Mouse (Mus musculus): ENCODE results near the gene Desi1.

Desi1 gene

DNA sequence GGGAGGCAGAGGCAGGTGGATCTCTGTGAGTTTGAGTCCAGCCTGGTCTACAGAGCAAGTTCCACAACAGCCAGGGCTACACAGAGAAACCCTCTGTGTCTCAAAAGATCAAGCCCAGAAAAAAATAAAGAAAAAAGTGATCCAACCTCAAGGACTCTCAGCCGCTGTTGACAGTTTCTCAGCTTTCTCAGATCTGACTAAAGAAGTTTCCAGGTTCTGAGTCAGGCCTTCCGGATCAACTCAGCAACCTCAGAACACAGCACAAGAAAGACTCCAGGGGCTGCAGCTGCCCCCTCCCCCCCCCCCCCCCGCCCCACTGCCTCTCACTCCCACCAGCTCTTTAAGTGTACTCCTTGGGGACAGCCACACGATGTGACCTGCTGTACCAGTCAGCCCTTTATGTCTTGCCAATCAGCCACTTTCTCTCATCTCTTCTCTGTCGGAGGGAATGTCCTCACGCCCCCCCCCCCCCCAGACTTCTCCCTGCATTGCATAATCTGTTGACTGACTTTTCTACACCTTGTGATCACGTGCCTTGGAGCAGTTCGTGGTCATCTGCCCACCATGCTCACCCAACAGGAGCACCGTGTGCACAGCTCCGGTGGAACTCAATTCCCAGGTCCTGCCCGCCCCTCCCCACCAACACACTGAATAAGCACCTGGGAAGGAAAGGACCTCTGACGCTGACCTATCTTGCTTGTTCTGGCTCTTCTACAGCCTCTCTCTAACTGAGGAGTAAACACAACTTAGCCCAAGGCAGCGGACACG lies 67.4 kb downstream of the Desi1 start:
- no peak for DNase-seq (ENCODE audit: low spot score)

GRCm38 (mm10) chr15:81964980-81965545 lies 68.6 kb downstream of the Desi1 start:
- DNase-seq (ENCODE audit: low spot score) = no peak

GRCm38 (mm10) chr15:81964262-81964661 lies 69.4 kb downstream of the Desi1 start:
- no peak for DNase-seq (ENCODE audit: low spot score)

GRCm38 (mm10) chr15:81961078-81961451 lies 72.6 kb downstream of the Desi1 start:
- no peak for DNase-seq (ENCODE audit: low spot score)

DNA sequence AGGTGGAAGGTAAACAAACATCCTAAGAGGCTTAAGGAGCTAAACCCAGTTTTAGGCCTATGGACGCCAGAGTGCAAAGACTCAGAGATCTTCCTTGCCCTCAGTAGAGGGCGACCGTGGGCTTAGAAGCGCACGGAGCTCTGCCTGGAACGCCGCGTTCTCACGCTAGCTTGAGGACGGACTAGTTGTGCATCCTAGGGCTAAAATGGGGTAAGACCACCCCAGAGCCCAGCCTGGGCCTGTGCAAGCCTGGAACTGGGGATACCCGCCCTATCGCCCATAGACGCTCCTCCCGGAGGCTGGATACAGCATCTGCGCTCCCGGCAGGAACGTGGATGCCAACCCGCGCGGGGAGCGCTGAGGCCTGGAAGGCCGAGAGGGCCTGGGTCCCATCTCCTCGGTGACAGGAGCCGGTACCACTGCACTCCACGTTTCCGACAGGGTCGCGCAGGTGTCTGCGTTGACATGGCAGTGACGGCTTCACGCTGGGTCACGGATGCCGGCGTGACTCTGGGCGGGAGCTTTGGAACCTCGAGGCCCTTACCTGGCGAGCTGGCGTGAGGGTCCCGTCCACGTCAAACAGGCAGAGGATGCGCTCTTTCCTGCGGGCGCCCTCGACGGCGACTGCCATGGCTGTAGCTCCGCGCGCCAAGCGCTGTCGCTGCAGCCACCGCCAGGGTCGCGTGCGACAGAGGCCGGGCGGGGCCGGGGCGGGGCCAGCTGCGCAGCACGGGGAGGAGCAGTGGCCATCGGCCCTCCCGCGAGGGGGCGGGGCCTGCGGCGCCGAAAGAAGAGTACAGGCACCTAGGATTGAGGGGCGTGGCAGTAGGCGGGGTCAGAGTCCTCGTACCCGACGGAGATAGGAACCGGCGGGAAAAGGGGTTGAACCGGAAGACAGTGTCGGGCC lies 73.2 kb downstream of the Desi1 start, which contains the start of gene Pmm1:
Gene Pmm1, minus strand, starts transcription at position 760 of the 907 bp plus-strand sequence.
- peak; percentile 99 for DNase-seq (ENCODE audit: low spot score)

- no peak for DNase-seq (ENCODE audit: low spot score)
Measured at GRCm38 (mm10) chr15:81958906-81959305, 74.8 kb downstream of the Desi1 start.

- DNase-seq (ENCODE audit: low spot score) = no peak
Measured at GRCm38 (mm10) chr15:81957598-81957997, 76.1 kb downstream of the Desi1 start.

DNA sequence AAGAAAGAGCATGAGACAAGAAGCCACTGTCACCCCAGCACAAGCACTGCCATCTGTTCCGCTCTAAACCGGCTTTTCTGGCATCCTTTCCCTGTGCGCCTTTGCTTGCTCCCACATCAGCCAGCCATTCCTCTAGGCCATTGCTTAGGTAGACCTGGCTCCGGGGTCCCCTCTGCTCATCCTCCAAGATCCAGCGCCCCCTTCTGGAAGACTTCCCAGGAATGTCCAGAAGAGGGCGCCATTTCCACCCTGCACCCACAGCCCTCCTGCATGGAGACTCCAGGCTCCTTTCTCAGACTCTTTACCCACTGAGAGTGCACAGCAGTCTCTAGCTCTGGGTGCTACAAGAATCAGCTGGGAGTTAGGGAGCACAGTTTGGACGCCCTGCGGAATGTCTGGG lies 77.2 kb downstream of the Desi1 start:
- DNase-seq (ENCODE audit: low spot score) = peak; percentile 59

GRCm38 (mm10) chr15:81955414-81955813 lies 78.2 kb downstream of the Desi1 start:
- DNase-seq (ENCODE audit: low spot score) = no peak

DNA sequence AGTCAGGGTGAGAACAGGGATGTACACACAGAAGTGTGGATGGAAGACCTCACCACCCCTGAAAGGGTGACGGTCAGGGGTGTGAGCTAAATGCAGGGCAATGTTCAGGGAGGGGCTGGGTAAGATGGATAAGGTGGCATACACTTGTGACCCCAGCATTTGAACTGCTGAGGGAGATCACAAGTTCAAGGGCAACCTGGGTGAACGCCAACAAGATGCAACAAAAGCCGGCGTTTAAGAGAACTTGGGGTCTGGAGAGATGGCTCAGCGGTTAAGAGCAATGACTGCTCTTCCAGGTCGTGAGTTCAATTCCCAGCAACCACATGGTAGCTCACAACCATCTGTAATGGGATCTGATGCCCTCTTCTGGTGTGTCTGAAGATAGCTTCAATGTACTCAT lies 78.9 kb downstream of the Desi1 start:
- no peak for DNase-seq (ENCODE audit: low spot score)

GRCm38 (mm10) chr15:81954151-81954583 lies 79.5 kb downstream of the Desi1 start:
- no peak for DNase-seq (ENCODE audit: low spot score)

DNA sequence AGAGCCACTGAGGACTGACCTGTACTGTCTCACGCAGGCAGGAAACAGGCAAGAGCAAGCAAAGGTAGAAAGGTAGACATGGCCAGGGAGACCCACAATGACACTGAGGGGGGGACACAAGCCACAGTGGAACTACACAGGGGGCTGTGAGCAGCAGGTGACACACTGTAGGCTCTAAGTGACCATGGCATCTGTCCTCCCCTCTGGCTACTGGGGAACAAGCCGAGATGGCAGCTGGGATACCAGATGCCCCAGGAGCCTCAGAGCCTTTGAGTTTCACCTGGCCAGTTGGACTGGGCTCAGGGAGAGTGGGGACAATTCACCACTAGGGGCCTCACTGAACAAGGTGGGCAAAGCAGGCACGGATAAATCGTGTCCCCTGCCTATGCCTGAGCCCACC lies 81.4 kb downstream of the Desi1 start:
- DNase-seq (ENCODE audit: low spot score) = no peak

DNA sequence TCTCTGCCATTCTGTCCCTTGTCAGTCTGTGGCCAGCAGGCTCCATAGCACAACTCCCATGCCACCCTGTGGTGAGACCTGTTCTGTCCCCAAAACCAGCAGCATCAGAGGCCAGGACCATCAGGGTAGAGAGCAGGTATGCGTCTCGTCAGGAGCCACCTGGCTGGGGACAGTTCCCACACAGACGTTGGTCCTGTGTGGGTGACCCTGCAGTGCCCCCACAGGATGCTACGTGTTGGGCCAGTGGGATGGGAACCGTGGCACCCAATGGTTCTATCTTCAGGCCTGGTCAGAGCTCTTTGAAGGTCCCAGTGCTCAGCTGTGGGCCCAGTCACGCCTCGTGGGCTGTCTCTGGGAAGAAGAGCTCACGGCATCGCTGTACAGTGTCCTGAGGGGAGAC lies 82.5 kb downstream of the Desi1 start:
- no peak for DNase-seq (ENCODE audit: low spot score)

GRCm38 (mm10) chr15:81950716-81951115 lies 82.9 kb downstream of the Desi1 start:
- DNase-seq (ENCODE audit: low spot score) = no peak

DNA sequence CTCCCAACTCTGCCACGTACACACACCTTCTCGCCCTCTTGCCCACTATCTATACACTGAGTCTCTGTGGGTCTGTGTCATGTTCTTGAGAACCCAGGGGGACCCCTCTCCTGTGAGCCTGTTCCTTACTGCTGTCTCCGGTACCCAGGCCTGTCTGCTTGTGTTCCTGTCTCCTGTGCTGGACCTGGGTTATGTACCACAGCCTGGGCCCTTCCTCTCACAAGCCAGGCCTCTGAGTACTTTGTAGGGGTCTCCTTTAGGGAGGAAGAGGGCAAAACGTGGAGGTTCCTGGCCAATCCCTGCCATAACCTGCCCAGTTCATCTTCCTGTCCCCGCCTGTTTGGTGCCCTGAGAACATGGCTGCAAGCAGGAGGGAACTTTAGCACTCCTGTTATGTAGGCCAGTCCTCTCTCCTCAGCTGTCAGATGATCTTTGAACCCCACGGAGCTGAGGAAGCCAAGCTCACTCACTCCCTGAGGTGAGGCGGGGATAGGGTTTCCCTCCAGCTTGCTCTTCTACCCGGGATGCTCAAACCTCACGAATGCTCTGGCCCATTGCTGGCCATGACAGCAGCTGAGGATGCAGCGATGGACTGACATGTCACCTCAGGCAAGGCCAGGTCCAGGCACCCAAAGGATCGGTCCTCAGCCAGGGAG lies 84.1 kb downstream of the Desi1 start:
- DNase-seq (ENCODE audit: low spot score) = no peak

- DNase-seq (ENCODE audit: low spot score) = no peak
Measured at GRCm38 (mm10) chr15:81949076-81949475, 84.6 kb downstream of the Desi1 start.

GRCm38 (mm10) chr15:81943176-81943749 lies 90.4 kb downstream of the Desi1 start:
- DNase-seq (ENCODE audit: low spot score) = no peak

All from c-Kit-positive CD71-positive TER-119-positive erythroid progenitor cells, embryonic 14.5 days (primary cell).